In genomic region chr7:19609641-19610332, GRCm38 (mm10) we compare ENCODE assay signal across 17 mouse cellular contexts. TPM values are rescaled to one million over a fixed set of nuclear protein-coding genes. Genes with fewer than 3 reads are reported as not detected.
A peak's percentile ranks its signal among the peaks of the same experiment; 100 is the strongest.
DNase-seq lines count a peak whose midpoint lies in the region; ATAC-seq and TF ChIP-seq lines count a peak whose summit lies in the region.
"Had no signal": no experiment of that assay in that cellular context is flagged by ENCODE, and none has a peak within 500 bp of the region (broad histone marks: within the 10 kb centered on the region; RNA-seq: fewer than 3 reads in every experiment).

No protein-coding gene starts in this region.

- no peak overlapping the region for H3K4me3 ChIP-seq in embryonic fibroblast, embryonic 13.5 days (ENCODE audit: insufficient read depth, low read length)
- no peak overlapping the region for H3K4me3 ChIP-seq in stomach, embryonic 16.5 days (replicated peaks; ENCODE audit: low read length)
- H3K4me3 ChIP-seq: hindbrain, embryonic 12.5 days had no signal

- no peak overlapping the region for H3K9ac ChIP-seq in stomach, embryonic 16.5 days (ENCODE audit: low read length)
- H3K9ac ChIP-seq: hindbrain, embryonic 12.5 days had no signal

- H3K4me1 ChIP-seq in embryonic fibroblast, embryonic 13.5 days (ENCODE audit: control insufficient read depth, insufficient read depth, low read length), result no peaks in the 10 kb centered on the region
- H3K4me1 ChIP-seq in stomach, embryonic 16.5 days (ENCODE audit: control insufficient read depth, insufficient read depth, low read length), result no peaks in the 10 kb centered on the region
- H3K4me1 ChIP-seq: hindbrain, embryonic 12.5 days had no signal

- peak; percentile 26; the same call in 1 of the 2 replicates for ATAC-seq in stomach, embryonic 16.5 days (ENCODE audit: insufficient read depth, low FRiP score)
- ATAC-seq: forebrain, embryonic 14.5 days; midbrain, embryonic 16.5 days had no signal

- intact Hi-C loops in heart, postnatal 10 days (cut with DNase I), result no loop called here

- peak; percentile 40 to 41 for DNase-seq in lung, adult 18-20 months
- no peak for DNase-seq in lung, postnatal 14 days
- DNase-seq in Muller cell, postnatal 12 days (ENCODE audit: inconsistent ontology term), result peak; percentile 72
- no peak for DNase-seq in heart, postnatal 10 days
- DNase-seq in right cerebral cortex, adult 2 months (ENCODE audit: low spot score in 2 of 2), result no peak
- DNase-seq: adrenal gland, adult 8-10 months; cerebellum, adult 9-10 months; embryo, embryonic 11 days; heart, adult 11 months; layer of hippocampus, adult 9-11 months; right cerebral cortex, postnatal 4 days; thymus, postnatal 14 days had no signal

- H3K4me2 ChIP-seq in stomach, embryonic 16.5 days (ENCODE audit: low read depth, low read length), result no peak overlapping the region
- H3K4me2 ChIP-seq: hindbrain, embryonic 12.5 days had no signal

- H3K27me3 ChIP-seq in stomach, embryonic 16.5 days (ENCODE audit: control insufficient read depth, insufficient read depth, low read length), result no peaks in the 10 kb centered on the region
- H3K27me3 ChIP-seq: hindbrain, embryonic 12.5 days had no signal

- peak overlapping the region; percentile 23; the same call in 1 of the 2 replicates for H3K27ac ChIP-seq in embryonic fibroblast, embryonic 13.5 days (ENCODE audit: insufficient read depth, low read length)
- no peak overlapping the region for H3K27ac ChIP-seq in stomach, embryonic 16.5 days (ENCODE audit: low read length)
- H3K27ac ChIP-seq: hindbrain, embryonic 12.5 days had no signal

- no peak for TF ChIP-seq POLR2A in embryonic fibroblast, embryonic 13.5 days (IDR thresholded peaks at IDR 0.05; ENCODE audit: low read depth, low read length)

- no peaks in the 10 kb centered on the region for H3K9me3 ChIP-seq in stomach, embryonic 16.5 days (replicated peaks; ENCODE audit: control insufficient read depth, low read length)
- H3K9me3 ChIP-seq: hindbrain, embryonic 12.5 days had no signal

- peaks cover 5% of the 10 kb centered on the region; the same call in 1 of the 2 replicates for H3K36me3 ChIP-seq in stomach, embryonic 16.5 days (ENCODE audit: control insufficient read depth, insufficient read depth, low read length)
- H3K36me3 ChIP-seq: hindbrain, embryonic 12.5 days had no signal

- TF ChIP-seq CTCF in embryonic fibroblast, embryonic 13.5 days (IDR thresholded peaks at IDR 0.05; ENCODE audit: borderline replicate concordance, insufficient read depth, low read length), result peak; percentile 32; the same call in 1 of the 2 replicates

- 82% methylated on average over 12 of the region's 12 CpGs for WGBS in stomach, embryonic 16.5 days

RNA-seq across cellular contexts. Expression of gene Clasrp, which starts 5.5 kb away (rescaled TPM):
- 32.4 and 38.1 TPM in 2 replicates for polyA plus RNA-seq in embryonic fibroblast, embryonic 13.5 days (2011; ENCODE audit: insufficient read length, low read depth, missing spikeins)
- 28.6 and 35.2 TPM in 2 replicates for polyA plus RNA-seq in stomach, embryonic 16.5 days (2015; fragmentation: Nextera tagmentation; extraction: Ambion mirVana)
- total RNA-seq in heart, postnatal 10 days (2021), result 10 to 100 TPM; 24.1 to 29.5 TPM

RNA-seq across cellular contexts. Expression of gene Relb, which starts 19.5 kb away (rescaled TPM):
- polyA plus RNA-seq in embryonic fibroblast, embryonic 13.5 days (2011; ENCODE audit: insufficient read length, low read depth, missing spikeins), result 15.4 and 17.9 TPM in 2 replicates
- polyA plus RNA-seq in stomach, embryonic 16.5 days (2015; fragmentation: Nextera tagmentation; extraction: Ambion mirVana), result 9.0 and 11.3 TPM in 2 replicates
- total RNA-seq in heart, postnatal 10 days (2021), result 10 to 100 TPM in 1 of 2 experiments, 1 to 10 TPM in 1; 9.4 to 12.0 TPM

RNA-seq across cellular contexts. Expression of gene Gemin7, which starts 32.4 kb away (rescaled TPM):
- polyA plus RNA-seq in embryonic fibroblast, embryonic 13.5 days (2011; ENCODE audit: insufficient read length, low read depth, missing spikeins), result 52.6 and 65.2 TPM in 2 replicates
- 141 and 153 TPM in 2 replicates for polyA plus RNA-seq in stomach, embryonic 16.5 days (2015; fragmentation: Nextera tagmentation; extraction: Ambion mirVana)
- total RNA-seq in heart, postnatal 10 days (2021), result 10 to 100 TPM; 54.5 to 58.0 TPM

RNA-seq across cellular contexts. Expression of gene Zfp296, which starts 32.7 kb away (rescaled TPM):
- 1.5 and 1.8 TPM in 2 replicates for polyA plus RNA-seq in embryonic fibroblast, embryonic 13.5 days (2011; ENCODE audit: insufficient read length, low read depth, missing spikeins)
- 2.8 and 3.7 TPM in 2 replicates for polyA plus RNA-seq in stomach, embryonic 16.5 days (2015; fragmentation: Nextera tagmentation; extraction: Ambion mirVana)
- total RNA-seq in heart, postnatal 10 days (2021), result not detected

RNA-seq across cellular contexts. Expression of gene Ppp1r37, which starts 46.9 kb away (rescaled TPM):
- polyA plus RNA-seq in embryonic fibroblast, embryonic 13.5 days (2011; ENCODE audit: insufficient read length, low read depth, missing spikeins), result 25.3 and 27.7 TPM in 2 replicates
- 19.1 and 20.4 TPM in 2 replicates for polyA plus RNA-seq in stomach, embryonic 16.5 days (2015; fragmentation: Nextera tagmentation; extraction: Ambion mirVana)
- total RNA-seq in heart, postnatal 10 days (2021), result 10 to 100 TPM; 43.1 to 46.2 TPM

Comparison
In these comparisons a context has a peak if more than half of its experiments do, and no peak if none do; other contexts are left out.
1. DNase-seq: peak in lung, adult 18-20 months (2 of 2) and Muller cell, postnatal 12 days (single experiment); none in lung, postnatal 14 days (single experiment), heart, postnatal 10 days (0 of 2) and right cerebral cortex, adult 2 months (0 of 2).